Mouse (Mus musculus) erythroid progenitor cell, adult 5-6 weeks (primary cell): ENCODE measurements around the gene Pramef12. TPM values are rescaled to one million over a fixed set of nuclear protein-coding genes. Genes with fewer than 3 reads are reported as not detected.
"Not testable (repeated sequence)": the region's sequence is repeated elsewhere in the genome, so short reads cannot be mapped to it uniquely, and the experiment has no call there.

ENCODE experiments used
- ATAC-seq: replicated peaks from 2 replicates; pipeline ENCODE4 v1.8.0; 2016; ENCODE audit warnings: moderate number of reproducible peaks, mild to moderate bottlenecking, moderate TSS enrichment, inconsistent platforms; ENCODE audit not compliant: poor library complexity, low FRiP score, severe bottlenecking
- total RNA-seq, 2 experiments: library from RNA; stranded (forward) in 1 of 2; stranded (reverse) in 1 of 2; fragments of 150-400 nt in 1 of 2; fragments of 186-747, 209-891 nt in 1 of 2; gene quantifications; 2 replicates each; pipeline versions ENCODE4 v1.2.3 to v1.2.4; 2015 to 2017; ENCODE audit warnings: low replicate concordance in 2 of 2

Gene Pramef12
- not detected in 2 replicates for total RNA-seq (2015; ENCODE audit: low replicate concordance)
- total RNA-seq (2017; ENCODE audit: low replicate concordance): not detected in 2 replicates

DNA sequence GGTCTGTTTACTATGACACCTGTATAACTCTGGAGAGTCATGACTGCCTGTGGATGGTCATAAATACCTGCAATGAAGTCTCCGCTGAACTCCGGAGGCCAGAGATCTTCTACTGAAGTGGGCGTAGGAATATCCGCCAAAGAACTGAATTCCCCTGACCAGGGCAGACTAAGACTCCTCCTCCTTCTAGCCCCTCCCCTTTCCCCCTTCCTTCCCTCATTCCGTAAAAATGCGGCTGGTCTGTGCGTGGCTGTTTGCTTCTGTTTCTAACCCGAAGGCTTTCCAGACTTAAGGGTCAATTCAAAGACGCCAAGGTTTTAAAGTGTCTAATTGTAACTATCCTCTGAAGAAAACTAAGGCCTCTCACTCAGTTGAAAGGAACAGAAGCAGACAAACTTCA, at the start of gene Pramef12:
Gene Pramef12 (minus strand): TSS at position 175 of the 400 bp plus-strand sequence.
- ATAC-seq: no peak

DNA sequence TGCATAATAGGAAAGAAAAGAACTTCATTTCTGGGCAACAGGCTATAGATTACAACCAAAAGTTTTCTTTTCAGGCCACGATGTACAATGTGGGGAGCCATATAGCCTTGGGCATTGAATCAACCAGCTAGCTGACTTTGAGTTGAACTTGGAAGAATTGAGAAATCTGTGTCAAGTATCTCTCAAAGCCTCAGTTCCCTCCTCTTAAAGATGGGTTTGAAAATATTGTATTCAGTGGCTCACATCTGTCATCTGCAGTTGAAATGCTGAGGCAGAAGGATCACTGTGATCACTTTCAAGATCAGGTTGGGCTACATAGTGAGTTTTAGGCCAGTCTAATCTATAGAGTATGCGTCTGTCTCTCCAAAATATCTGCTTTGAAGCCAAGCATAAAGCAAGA, 45.0 kb upstream of the Pramef12 start, which contains the start of gene Gm9944:
Gene Gm9944 (minus strand): TSS at position 101 of the 400 bp plus-strand sequence.
- ATAC-seq: no peak

DNA sequence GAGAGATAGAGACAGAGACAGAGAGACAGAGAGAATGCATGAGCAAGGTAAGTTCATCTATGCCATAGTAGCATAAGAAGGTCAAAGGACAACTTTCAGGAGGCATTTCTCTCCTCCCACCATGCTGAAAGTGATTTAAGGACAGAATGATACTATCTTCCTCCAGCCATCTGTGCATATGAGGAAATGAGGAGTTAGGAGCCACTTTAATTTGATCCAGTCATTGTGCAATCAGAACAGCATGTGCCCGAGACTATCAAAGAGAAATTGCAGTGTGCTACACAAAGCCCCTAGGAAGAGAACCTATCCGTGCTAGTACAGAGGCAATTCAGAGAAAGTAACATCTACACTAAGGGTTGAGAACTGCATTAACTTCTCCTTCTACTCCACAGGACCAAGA, 40.3 kb upstream of the Pramef12 start:
- no peak for ATAC-seq

DNA sequence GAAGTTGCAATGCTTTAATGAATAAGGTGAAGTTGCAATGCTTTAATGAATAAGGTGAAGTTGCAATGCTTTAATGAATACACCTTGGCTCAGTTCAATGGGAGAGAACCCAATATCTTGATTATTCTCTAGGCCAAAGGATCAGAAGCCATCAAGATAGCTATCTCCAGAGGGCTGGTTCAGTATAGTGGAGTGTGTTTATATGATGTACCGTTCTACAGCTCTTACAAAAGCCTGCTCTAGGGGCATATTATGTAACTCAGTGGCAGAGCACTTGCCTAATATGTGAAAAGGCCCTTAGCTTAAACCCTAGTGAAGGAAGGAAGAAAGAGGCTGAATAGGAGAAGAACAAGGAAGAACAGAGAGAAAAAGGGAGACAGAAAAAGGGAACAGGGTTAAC, 33.3 kb upstream of the Pramef12 start:
- ATAC-seq: no peak

DNA sequence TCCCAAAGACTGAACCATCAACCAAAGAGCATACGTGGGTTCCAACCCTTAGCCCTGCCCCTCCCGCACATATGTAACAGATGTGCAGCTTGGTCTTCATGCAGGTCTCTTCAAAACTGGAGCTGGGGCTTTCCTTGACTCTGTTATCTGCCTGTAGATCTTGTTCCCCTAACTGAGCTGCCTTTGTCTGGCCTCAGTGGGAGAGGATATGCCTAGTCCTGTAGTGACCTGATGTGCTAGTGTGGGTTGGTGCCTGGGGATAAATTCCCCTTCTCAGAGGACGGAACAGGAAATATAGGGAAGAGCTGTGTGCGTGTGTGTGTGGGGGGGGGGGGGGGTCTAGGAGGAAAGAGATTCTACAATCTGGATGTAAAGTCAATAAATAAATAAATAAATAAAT, 32.8 kb upstream of the Pramef12 start:
- ATAC-seq: no peak

DNA sequence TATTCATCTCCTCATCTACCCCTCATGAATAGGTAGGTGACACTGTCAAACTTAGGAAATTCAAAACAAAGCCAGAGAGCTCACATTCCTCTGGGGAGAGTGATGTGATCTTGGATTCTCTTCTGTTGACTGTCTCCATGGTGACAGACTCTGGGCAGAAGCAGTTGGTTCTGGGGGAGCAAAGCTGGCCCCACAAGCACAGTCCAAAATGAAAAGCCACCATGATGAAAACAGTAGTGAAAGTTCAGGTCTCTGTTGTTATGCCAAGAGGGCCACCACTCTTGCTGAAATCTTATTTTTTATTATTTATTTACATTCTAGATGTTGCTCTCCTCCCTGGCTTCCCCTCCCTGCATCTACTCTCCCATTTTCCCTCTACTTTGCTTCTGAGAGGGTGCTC, 30.4 kb upstream of the Pramef12 start, which contains the start of gene 1700012P22Rik:
Gene 1700012P22Rik (minus strand): TSS at position 101 of the 400 bp plus-strand sequence.
- no peak for ATAC-seq

DNA sequence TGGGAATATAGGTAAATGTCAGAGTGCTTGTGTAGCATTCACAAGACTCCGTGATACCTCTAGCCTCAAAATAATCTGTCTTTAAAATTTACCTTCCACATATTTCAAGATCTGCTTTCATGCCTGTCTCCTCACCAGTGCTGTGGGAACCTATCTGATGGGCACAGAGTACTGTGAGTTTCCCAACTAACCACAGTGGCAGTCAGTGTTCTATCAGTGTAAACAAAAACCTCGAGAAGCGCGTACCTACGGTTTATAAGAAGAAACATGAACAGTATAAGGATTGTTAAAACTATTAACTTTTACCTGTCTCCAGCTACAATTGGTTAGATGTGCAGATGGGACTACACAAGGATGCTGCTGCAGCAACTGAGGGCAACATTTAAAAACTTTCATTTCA, 25.0 kb upstream of the Pramef12 start:
- no peak for ATAC-seq

DNA sequence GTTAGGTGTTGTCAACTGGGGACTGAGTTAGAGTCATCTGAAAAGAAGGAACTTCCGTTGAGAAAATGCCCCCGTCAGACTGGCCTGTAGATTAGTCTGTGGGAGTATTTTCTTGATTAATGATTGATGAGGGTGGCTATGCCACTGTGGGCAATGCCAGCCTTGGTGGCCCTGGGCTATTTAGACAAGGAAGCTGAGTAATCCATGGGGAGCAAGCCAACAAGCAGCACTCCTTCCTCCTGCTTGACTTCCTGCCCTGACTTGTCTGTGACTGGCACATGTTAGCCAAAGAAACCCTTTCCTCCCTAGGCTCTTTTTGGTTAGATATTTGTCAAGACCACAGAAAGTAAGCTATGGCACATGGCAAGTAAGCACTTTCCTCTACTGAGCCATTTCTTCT, 22.5 kb upstream of the Pramef12 start:
- ATAC-seq: no peak

DNA sequence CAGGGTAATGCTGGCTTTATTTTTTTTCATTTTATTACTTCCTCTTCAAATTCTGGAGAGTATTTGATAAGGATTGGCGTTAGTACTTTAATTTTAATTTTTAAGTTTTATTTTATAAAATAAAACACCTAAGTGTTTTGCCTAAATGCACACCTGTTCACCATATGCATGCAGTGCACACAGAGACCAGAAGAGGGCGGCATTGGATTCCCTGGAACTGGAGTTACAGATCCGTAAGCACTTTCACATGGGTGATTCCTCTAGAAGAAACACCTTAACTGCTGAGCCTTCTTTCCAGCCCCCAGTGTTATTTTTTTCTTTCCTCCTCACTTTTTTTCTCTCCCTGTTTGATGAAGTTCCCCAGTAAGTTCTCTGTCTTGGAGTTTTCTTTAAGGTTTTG, 20.6 kb upstream of the Pramef12 start:
- no peak for ATAC-seq

DNA sequence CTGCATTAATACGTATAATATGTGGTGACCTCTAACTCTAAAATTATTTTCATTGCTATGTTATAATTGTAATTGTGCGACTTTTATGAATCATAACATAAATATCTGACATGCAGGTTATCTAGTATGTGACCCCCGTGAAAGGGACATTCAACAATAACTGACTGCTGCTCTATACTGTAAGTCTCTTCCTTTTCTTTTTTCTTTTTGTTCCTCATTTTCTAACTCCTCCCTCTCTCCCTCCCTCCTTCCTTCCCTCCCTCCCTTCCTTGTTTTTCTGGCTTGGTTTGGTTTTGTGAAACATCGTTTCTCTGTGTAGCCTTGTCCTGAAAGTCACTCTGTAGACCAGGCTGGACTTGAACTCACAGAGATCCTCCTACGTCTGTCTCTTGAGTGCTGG, 16.3 kb upstream of the Pramef12 start:
- ATAC-seq: no peak

DNA sequence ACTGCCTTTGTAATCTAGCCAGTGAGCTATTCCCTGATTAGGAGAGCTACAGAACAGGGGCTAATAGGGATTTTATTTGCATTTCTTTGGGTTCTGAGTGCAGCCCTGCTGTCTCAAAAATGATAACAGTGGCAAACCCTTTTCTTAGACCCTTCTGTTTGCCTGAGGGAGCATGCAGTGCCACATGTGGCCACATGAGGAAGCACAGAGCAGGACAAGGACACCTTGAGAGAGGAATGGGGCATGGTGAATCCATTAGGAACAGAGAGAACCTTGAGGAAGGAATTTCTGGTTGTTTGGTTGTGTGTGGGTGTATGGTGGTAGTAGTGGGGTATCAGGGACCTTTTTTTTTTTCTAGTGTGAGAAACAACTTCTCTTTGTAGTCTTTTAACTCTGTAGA, 12.4 kb upstream of the Pramef12 start:
- ATAC-seq: no peak

DNA sequence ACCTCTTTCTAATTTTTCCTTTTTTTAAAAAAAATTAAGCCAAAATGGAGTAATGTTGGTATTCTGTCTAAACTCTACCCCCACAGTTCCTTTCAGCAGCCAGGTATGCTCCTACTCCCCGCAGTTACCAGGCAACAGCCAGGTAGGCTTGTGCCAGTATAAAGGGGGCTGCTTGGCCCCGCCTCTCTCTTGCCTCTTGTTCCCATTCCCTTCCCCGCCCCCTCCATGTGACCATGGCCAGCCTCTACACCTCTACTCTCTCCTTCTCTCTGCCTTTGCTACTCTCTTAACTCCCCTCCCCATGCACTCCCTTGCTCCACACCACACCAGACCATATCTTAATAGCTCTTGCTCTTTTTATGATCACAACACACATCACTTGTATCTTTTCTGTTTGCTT, 2.0 kb downstream of the Pramef12 start:
- ATAC-seq: no peak

DNA sequence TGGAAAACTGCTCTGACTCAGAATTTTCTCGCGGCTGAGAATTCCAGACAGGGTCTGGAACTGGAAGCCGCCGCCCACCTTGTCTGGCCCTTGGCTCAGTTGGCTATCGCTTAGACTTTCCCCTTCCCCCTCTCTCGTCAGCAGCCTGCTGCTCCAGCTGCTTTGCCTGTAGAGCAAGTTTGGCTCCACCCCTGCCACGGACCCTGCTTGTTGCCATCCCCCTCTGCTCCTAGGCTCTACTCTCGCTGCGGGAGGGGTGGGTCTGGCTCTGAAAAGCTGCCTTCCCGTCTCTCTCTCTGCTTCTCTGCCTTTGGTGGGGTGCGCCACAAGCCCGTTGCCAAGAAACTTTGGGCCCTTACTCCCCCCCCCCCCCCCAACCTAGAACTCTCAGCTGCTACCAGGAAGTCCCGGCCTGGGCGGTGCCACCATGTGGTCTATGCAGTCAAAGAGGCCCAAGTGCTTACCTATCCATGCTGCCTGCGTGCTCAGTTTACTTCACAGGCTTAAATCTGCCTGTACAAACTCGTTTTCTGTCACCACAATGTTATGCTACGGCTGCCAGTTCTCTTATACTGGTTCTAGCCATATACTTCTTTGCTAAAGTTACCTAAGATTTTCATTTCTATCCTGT, 3.7 kb downstream of the Pramef12 start:
- no peak for ATAC-seq

DNA sequence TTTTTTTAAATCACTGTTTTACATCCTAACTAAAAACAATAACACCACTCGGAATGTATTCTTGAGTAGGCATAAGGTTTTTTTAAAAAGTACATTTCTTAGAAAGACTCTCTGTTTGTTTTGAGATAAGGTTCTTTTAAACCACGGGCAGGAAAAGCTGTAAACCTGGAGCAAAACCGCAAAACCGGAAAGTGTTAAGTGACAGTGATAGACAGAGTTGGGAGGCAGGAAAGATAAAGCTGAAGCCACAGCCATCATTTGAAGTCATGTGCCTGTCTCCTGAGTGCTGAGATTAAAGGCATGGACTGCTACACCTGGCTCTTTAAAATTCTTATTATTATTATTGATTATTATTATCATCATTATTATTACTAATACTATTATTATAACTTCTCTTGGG, 5.6 kb downstream of the Pramef12 start:
- ATAC-seq: no peak

DNA sequence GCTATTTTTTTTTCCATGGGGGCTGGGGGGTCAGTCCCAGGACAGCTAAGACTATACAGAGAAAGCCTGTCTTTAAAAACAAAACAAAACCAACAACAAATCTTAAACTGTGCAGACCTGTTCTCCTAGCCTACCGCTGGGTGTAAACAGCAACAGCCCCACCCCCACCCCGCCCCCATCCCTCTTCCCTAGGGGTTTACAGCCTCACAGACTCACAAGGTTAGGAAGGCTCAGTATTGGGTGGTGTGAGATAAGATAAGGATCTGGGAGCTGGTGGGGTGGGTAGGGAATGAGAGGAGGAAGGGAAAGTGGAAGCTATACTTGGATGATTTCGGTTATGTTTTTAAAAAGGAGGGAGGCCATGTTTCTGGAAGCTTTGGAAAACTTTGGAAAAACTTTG, 11.9 kb downstream of the Pramef12 start:
- ATAC-seq: no peak

DNA sequence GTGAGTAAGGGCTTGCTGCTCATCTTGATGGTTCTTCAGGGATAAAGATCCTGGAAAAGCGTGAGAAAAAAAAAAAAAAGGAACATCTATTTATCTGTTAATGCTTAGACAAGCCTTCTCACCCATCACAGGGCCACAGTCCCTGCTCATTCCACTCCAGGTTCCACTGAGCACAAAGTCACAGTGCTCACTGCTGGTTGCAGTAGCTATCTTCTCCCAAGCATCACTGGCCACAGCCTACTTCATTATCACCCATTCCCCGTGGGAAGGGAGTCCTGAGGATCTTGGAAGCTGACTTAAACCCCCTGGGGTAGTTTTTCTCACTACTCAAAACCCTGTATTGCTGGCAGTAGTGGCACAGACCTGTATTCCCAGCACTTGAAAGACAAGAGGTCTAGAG, 30.4 kb downstream of the Pramef12 start, which contains the start of gene Pramef20:
Gene Pramef20 (minus strand): TSS at position 23 of the 400 bp plus-strand sequence.
- no peak for ATAC-seq

DNA sequence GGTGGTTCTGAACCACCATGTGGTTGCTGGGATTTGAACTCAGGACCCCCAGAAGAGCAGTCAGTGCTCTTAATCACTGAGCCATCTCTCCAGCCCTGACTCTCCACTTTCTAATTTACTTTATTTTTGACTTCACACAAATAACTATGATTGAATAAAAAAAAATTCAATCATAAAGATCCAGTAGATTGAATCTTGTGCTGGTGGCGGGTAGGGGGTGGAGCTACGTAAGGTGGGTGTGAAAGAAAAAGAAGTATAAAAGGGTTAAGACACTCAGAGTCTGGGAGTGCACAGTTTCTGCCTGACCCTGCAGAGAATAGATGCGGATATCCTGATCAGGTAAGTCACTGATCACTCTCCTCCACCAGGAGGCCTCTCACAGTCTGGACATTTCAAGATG, 50.6 kb downstream of the Pramef12 start, which contains the start of gene Gm13119:
Gene Gm13119 (plus strand): TSS at position 301 of the 400 bp plus-strand sequence.
- not testable (repeated sequence) for ATAC-seq

Other genes with a start within 250 kb of the Pramef12 start
- not detected in 2 replicates for gene Oog3, start 245.8 kb downstream of the Pramef12 start, total RNA-seq (2015; ENCODE audit: low replicate concordance)
- gene Oog3, start 245.8 kb downstream of the Pramef12 start, total RNA-seq (2017; ENCODE audit: low replicate concordance): not detected in 2 replicates
- gene Oog2, start 217.7 kb downstream of the Pramef12 start, total RNA-seq (2015; ENCODE audit: low replicate concordance): not detected in 2 replicates
- not detected in 2 replicates for gene Oog2, start 217.7 kb downstream of the Pramef12 start, total RNA-seq (2017; ENCODE audit: low replicate concordance)
- gene C87977, start 195.1 kb downstream of the Pramef12 start, total RNA-seq (2015; ENCODE audit: low replicate concordance): not detected in 2 replicates
- not detected in 2 replicates for gene C87977, start 195.1 kb downstream of the Pramef12 start, total RNA-seq (2017; ENCODE audit: low replicate concordance)
- not detected in 2 replicates for gene Pramel5, start 128.0 kb downstream of the Pramef12 start, total RNA-seq (2015; ENCODE audit: low replicate concordance)
- not detected in 2 replicates for gene Pramel5, start 128.0 kb downstream of the Pramef12 start, total RNA-seq (2017; ENCODE audit: low replicate concordance)
- gene Gm13128, start 78.2 kb downstream of the Pramef12 start, total RNA-seq (2015; ENCODE audit: low replicate concordance): not detected in 2 replicates
- not detected in 2 replicates for gene Gm13128, start 78.2 kb downstream of the Pramef12 start, total RNA-seq (2017; ENCODE audit: low replicate concordance)
- gene Gm13119, start 50.5 kb downstream of the Pramef12 start, total RNA-seq (2015; ENCODE audit: low replicate concordance): not detected in 2 replicates
- not detected in 2 replicates for gene Gm13119, start 50.5 kb downstream of the Pramef12 start, total RNA-seq (2017; ENCODE audit: low replicate concordance)
- gene Pramef20, start 30.5 kb downstream of the Pramef12 start, total RNA-seq (2015; ENCODE audit: low replicate concordance): not detected in 2 replicates
- not detected in 2 replicates for gene Pramef20, start 30.5 kb downstream of the Pramef12 start, total RNA-seq (2017; ENCODE audit: low replicate concordance)
- gene 1700012P22Rik, start 30.3 kb upstream of the Pramef12 start, total RNA-seq (2015; ENCODE audit: low replicate concordance): not detected in 2 replicates
- not detected in 2 replicates for gene 1700012P22Rik, start 30.3 kb upstream of the Pramef12 start, total RNA-seq (2017; ENCODE audit: low replicate concordance)
- not detected in 2 replicates for gene Gm9944, start 44.9 kb upstream of the Pramef12 start, total RNA-seq (2015; ENCODE audit: low replicate concordance)
- gene Gm9944, start 44.9 kb upstream of the Pramef12 start, total RNA-seq (2017; ENCODE audit: low replicate concordance): not detected in 2 replicates
- not detected in 2 replicates for gene Aadacl3, start 55.3 kb upstream of the Pramef12 start, total RNA-seq (2015; ENCODE audit: low replicate concordance)
- gene Aadacl3, start 55.3 kb upstream of the Pramef12 start, total RNA-seq (2017; ENCODE audit: low replicate concordance): not detected in 2 replicates
- not detected in 2 replicates for gene 9430007A20Rik, start 111.4 kb upstream of the Pramef12 start, total RNA-seq (2015; ENCODE audit: low replicate concordance)
- not detected in 2 replicates for gene 9430007A20Rik, start 111.4 kb upstream of the Pramef12 start, total RNA-seq (2017; ENCODE audit: low replicate concordance)
- gene Gm13124, start 156.7 kb upstream of the Pramef12 start, total RNA-seq (2015; ENCODE audit: low replicate concordance): not detected in 2 replicates
- gene Gm13124, start 156.7 kb upstream of the Pramef12 start, total RNA-seq (2017; ENCODE audit: low replicate concordance): not detected in 2 replicates
- gene Aadacl4, start 205.2 kb upstream of the Pramef12 start, total RNA-seq (2015; ENCODE audit: low replicate concordance): not detected in 2 replicates
- gene Aadacl4, start 205.2 kb upstream of the Pramef12 start, total RNA-seq (2017; ENCODE audit: low replicate concordance): not detected in 2 replicates